Mouse (Mus musculus) adrenal gland, postnatal 14 days (tissue): ENCODE measurements at regions not wholly inside any gene's neighbourhood (a gene's known extent, or its start where the extent isn't known, plus 50 kb on each side); places are given as distances from the start of the nearest gene placed in this dataset.
A peak's percentile ranks its signal among the peaks of the same experiment; 100 is the strongest.

Experiments
- DNase-seq: peaks from one replicate; pipeline ENCODE4 v3.0.0; 2021; ENCODE audit warnings: mixed read lengths

GRCm38 (mm10) chr5:144621967-144622366 is 76.3 kb downstream of the Nptx2 start:
- no peak for DNase-seq

GRCm38 (mm10) chr5:144623358-144623757 is 77.7 kb downstream of the Nptx2 start:
- no peak for DNase-seq

GRCm38 (mm10) chr5:144632295-144632694 is 86.6 kb downstream of the Nptx2 start:
- no peak for DNase-seq

- peak; percentile 77 for DNase-seq
These were observed 92.9 kb downstream of the Nptx2 start for GRCm38 (mm10) chr5:144638631-144639030.

- DNase-seq, result peak; percentile 47
These were observed 93.9 kb downstream of the Nptx2 start for GRCm38 (mm10) chr5:144639639-144640038.

GRCm38 (mm10) chr5:144642766-144643165 is 97.1 kb downstream of the Nptx2 start:
- DNase-seq, result peak; percentile 12

- peak; percentile 11 for DNase-seq
These were observed 97.7 kb downstream of the Nptx2 start for GRCm38 (mm10) chr5:144643438-144643837.

GRCm38 (mm10) chr5:144645367-144645766 is 99.7 kb downstream of the Nptx2 start:
- DNase-seq, result no peak

- no peak for DNase-seq
These were observed 101.8 kb downstream of the Nptx2 start for GRCm38 (mm10) chr5:144647311-144648104.

- DNase-seq, result peak; percentile 33
These were observed 106.5 kb downstream of the Nptx2 start for GRCm38 (mm10) chr5:144652231-144652630.

- no peak for DNase-seq
These were observed 99.6 kb downstream of the Tmem130 start for GRCm38 (mm10) chr5:144662031-144662430.

- DNase-seq, result no peak
These were observed 97.6 kb downstream of the Tmem130 start for GRCm38 (mm10) chr5:144663981-144664380.

GRCm38 (mm10) chr5:144664571-144665295 is 96.9 kb downstream of the Tmem130 start:
- no peak for DNase-seq

- no peak for DNase-seq
These were observed 93.6 kb downstream of the Tmem130 start for GRCm38 (mm10) chr5:144668060-144668459.

- DNase-seq, result no peak
These were observed 82.5 kb downstream of the Tmem130 start for GRCm38 (mm10) chr5:144678815-144679750.

- no peak for DNase-seq
These were observed 77.4 kb downstream of the Tmem130 start for GRCm38 (mm10) chr5:144684184-144684583.
